Mouse (Mus musculus) lung, embryonic 14.5 days (tissue): ENCODE data around the gene Haus2. TPM values are rescaled to one million over a fixed set of nuclear protein-coding genes. Genes with fewer than 3 reads are reported as not detected.

Experiments
- ATAC-seq: fragments of 200-750 bp; cut with Nextera tagmentation; 2 replicates; pipeline ENCODE4 v1.8.0; 2017; ENCODE audit warnings: mild to moderate bottlenecking, moderate TSS enrichment, moderate library complexity; ENCODE audit not compliant: insufficient read depth
- DNase-seq: peaks from one replicate; pipeline ENCODE4 v3.0.0-alpha.2; 2015
- H3K27ac ChIP-seq: fragments of 300-500 bp; sonication (generic); 2 replicates; pipeline ENCODE4 v1.5.1; 2014; ENCODE audit warnings: low read depth, mild to moderate bottlenecking, moderate library complexity
- H3K27me3 ChIP-seq: fragments of 300-500 bp; sonication (generic); 2 replicates; pipeline ENCODE4 v1.6.1; 2014; ENCODE audit warnings: low read length, control low read depth; ENCODE audit not compliant: insufficient read depth
- H3K36me3 ChIP-seq: fragments of 300-500 bp; sonication (generic); 2 replicates; pipeline ENCODE4 v1.6.1; 2014; ENCODE audit warnings: control low read depth; ENCODE audit not compliant: insufficient read depth
- H3K4me1 ChIP-seq: fragments of 300-500 bp; sonication (generic); 2 replicates; pipeline ENCODE4 v1.6.1; 2014; ENCODE audit warnings: antibody characterized with exemption, control low read depth; ENCODE audit not compliant: insufficient read depth
- H3K4me2 ChIP-seq: fragments of 300-500 bp; sonication (generic); 2 replicates; pipeline ENCODE4 v1.6.1; 2014; ENCODE audit warnings: mild to moderate bottlenecking
- H3K4me3 ChIP-seq: fragments of 300-500 bp; sonication (generic); 2 replicates; pipeline ENCODE4 v1.5.1; 2014; ENCODE audit warnings: low read depth, low read length
- H3K9ac ChIP-seq: fragments of 300-500 bp; sonication (generic); 2 replicates; pipeline ENCODE4 v1.6.1; 2014
- H3K9me3 ChIP-seq: fragments of 300-500 bp; sonication (generic); 2 replicates; pipeline ENCODE4 v1.6.1; 2016; ENCODE audit warnings: low read depth, low read length, control low read depth
- CTCF ChIP-seq: IDR thresholded peaks from 2 replicates; pipeline ENCODE4 v1.5.1; 2016; ENCODE audit warnings: antibody characterized with exemption, low read depth
- WGBS: fragments of 180-500 bp; shearing (Covaris S2); extraction: QIAGEN DNeasy Blood & Tissue Kit; methylation state at CpG from one replicate; pipeline ENCODE4 v1.1.7; 2014; 5-methylcytosine and 5-hydroxymethylcytosine counted together
- polyA plus RNA-seq: library from polyadenylated mRNA; unstranded; fragments of >200 nt; fragmentation: Nextera tagmentation; extraction: Ambion mirVana; gene quantifications from 2 replicates; pipeline ENCODE4 v1.2.1, GENCODE M21; 2014

Gene Haus2
- polyA plus RNA-seq, 1 experiment from 2014 or later, result 25.7 TPM

DNA sequence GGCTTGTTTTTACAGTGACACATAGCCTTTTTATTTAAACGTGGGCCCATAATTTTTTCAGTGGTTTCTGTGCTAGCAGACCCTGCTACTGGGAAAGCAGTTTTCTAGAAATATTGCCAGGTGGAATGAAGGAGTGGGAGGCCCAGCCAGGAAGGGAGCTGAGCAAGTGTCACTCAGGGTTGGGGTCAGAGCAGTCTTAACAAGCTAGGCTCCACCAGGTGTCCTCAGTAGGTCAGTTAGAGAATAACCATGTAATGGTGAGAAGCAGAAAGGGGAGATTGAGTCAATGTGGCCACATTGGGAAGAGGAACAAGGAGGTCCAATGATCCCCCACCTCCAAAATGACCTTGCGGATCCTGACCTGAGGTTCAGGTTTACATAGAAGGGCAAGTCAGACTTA, 45.5 kb downstream of the Haus2 start:
- ATAC-seq (no peak), DNase-seq (no peak)
- Histone ChIP-seq H3K4me2 (no peak overlapping the region), H3K4me3 (no peak overlapping the region), H3K4me1 (no peaks in the 10 kb centered on the region; the same call in 1 of the 2 replicates), H3K9ac (no peak overlapping the region), H3K9me3 (no peaks in the 10 kb centered on the region), H3K27ac (no peak overlapping the region), H3K36me3 (no peaks in the 10 kb centered on the region), H3K27me3 (no peaks in the 10 kb centered on the region)
- 84% methylated on average over 2 of the region's 2 CpGs for WGBS
- no peak for TF ChIP-seq CTCF

GRCm38 (mm10) chr2:120655905-120656304, 46.7 kb downstream of the Haus2 start:
- DNase-seq (no peak), ATAC-seq (no peak)
- H3K4me3 ChIP-seq, result no peak overlapping the region
- TF ChIP-seq CTCF, result no peak
- H3K4me1 ChIP-seq, result peaks cover 3% of the 10 kb centered on the region; the same call in 1 of the 2 replicates
- no peaks in the 10 kb centered on the region for H3K36me3 ChIP-seq
- no peak overlapping the region for H3K4me2 ChIP-seq
- no peaks in the 10 kb centered on the region for H3K9me3 ChIP-seq
- WGBS, result 88% methylated on average over 5 of the region's 5 CpGs
- H3K9ac ChIP-seq, result no peak overlapping the region
- no peaks in the 10 kb centered on the region for H3K27me3 ChIP-seq
- no peak overlapping the region for H3K27ac ChIP-seq

- no peak for TF ChIP-seq CTCF
- no peak overlapping the region for H3K4me2 ChIP-seq
- no peak overlapping the region for H3K4me3 ChIP-seq
- ATAC-seq, result no peak
- no peaks in the 10 kb centered on the region for H3K9me3 ChIP-seq
- H3K27ac ChIP-seq, result no peak overlapping the region
- H3K9ac ChIP-seq, result no peak overlapping the region
- no peaks in the 10 kb centered on the region for H3K27me3 ChIP-seq
- WGBS, result 93% methylated on average over 2 of the region's 2 CpGs
- DNase-seq, result no peak
- peaks cover 3% of the 10 kb centered on the region; the same call in 1 of the 2 replicates for H3K4me1 ChIP-seq
- H3K36me3 ChIP-seq, result no peaks in the 10 kb centered on the region
Observed at GRCm38 (mm10) chr2:120656711-120657110, 47.5 kb downstream of the Haus2 start.

DNA sequence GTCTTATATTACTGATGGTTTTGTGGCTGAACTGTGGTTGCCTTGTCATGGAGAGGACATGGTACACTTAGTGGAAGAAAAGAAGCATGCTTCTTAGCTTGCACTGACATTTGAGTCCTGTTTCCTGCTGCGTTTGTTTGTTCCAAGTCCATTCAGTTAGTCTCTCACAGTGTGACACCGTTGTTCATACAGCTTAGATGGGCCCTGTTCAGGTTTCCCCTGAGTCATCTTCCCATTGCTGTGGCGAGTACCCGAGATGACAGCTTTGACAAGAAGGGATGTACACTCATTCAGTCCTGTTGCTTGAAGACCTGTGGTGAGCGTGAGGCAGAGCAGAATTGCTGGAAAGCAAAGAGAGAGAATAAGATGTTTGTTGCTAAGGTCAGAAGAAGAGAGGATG, 49.3 kb downstream of the Haus2 start:
- TF ChIP-seq CTCF, result no peak
- Histone ChIP-seq H3K4me1 (0 out of 2 replicates have a peak, but pooled peaks cover 6% of the 10 kb centered on the region), H3K27me3 (no peaks in the 10 kb centered on the region), H3K27ac (no peak overlapping the region), H3K9me3 (no peaks in the 10 kb centered on the region), H3K36me3 (no peaks in the 10 kb centered on the region), H3K4me2 (no peak overlapping the region), H3K4me3 (no peak overlapping the region), H3K9ac (no peak overlapping the region)
- 63% methylated on average over 5 of the region's 5 CpGs for WGBS
- DNase-seq (no peak), ATAC-seq (no peak)

DNA sequence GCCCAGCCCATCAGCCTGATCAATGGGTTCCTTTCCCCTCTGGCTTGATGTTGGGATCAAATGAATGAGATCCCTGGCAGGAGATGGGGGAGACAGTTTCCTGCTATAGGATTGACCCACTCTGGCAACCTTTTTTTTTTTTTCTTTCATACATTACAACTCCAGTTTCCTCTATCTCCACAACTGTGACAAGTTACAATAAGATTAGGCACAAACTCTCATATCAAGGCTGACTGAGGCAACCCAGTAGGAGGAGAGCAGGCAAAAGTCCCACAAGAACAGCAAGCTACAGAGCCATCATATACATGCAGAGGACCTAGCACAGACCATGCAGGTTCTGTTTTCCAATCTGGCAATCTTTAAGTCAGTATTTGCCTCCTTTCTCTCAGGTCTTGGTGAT, 50.1 kb downstream of the Haus2 start:
- Histone ChIP-seq H3K4me1 (0 out of 2 replicates have a peak, but pooled peaks cover 6% of the 10 kb centered on the region), H3K9me3 (no peaks in the 10 kb centered on the region), H3K4me3 (no peak overlapping the region), H3K27ac (no peak overlapping the region), H3K4me2 (no peak overlapping the region), H3K27me3 (no peaks in the 10 kb centered on the region), H3K36me3 (no peaks in the 10 kb centered on the region), H3K9ac (no peak overlapping the region)
- ATAC-seq, result no peak
- no peak for DNase-seq
- no peak for TF ChIP-seq CTCF

GRCm38 (mm10) chr2:120660486-120661078, 51.4 kb downstream of the Haus2 start:
- no peak overlapping the region for H3K4me3 ChIP-seq
- 0 out of 2 replicates have a peak, but pooled peaks cover 6% of the 10 kb centered on the region for H3K4me1 ChIP-seq
- no peaks in the 10 kb centered on the region for H3K27me3 ChIP-seq
- H3K36me3 ChIP-seq, result 0 out of 2 replicates have a peak, but pooled peaks cover 4% of the 10 kb centered on the region
- 54% methylated on average over 5 of the region's 5 CpGs for WGBS
- peak; percentile 34 for DNase-seq
- H3K27ac ChIP-seq, result no peak overlapping the region
- ATAC-seq, result peak; percentile 35; the same call in 1 of the 2 replicates
- no peak for TF ChIP-seq CTCF
- H3K9ac ChIP-seq, result no peak overlapping the region
- H3K9me3 ChIP-seq, result no peaks in the 10 kb centered on the region
- H3K4me2 ChIP-seq, result no peak overlapping the region

DNA sequence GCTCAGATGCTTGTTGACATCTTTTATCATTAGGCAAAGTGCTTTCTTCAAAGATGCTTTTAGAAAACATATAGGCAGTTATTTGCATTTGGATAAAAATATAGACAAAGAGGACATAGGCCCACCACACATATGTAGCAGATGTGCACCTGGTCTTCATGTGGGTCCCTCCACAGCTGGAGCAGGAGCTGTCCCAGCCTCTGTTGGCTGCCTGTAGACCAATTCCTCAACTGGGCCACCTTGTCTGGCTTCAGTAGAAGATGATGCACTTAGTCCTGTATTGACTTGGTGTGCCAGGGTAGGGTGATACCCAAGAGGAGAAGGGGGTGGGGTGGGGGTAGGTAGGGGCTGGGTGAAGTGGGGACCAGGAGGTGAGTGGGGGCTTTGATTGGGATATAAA, 53.6 kb downstream of the Haus2 start:
- no peak overlapping the region for H3K4me3 ChIP-seq
- H3K9me3 ChIP-seq, result no peaks in the 10 kb centered on the region
- H3K4me1 ChIP-seq, result 0 out of 2 replicates have a peak, but pooled peaks cover 6% of the 10 kb centered on the region
- H3K27ac ChIP-seq, result no peak overlapping the region
- ATAC-seq (no peak), DNase-seq (no peak)
- H3K9ac ChIP-seq, result no peak overlapping the region
- H3K27me3 ChIP-seq, result no peaks in the 10 kb centered on the region
- no peak overlapping the region for H3K4me2 ChIP-seq
- no peak for TF ChIP-seq CTCF
- peaks cover 13% of the 10 kb centered on the region; the same call in 1 of the 2 replicates for H3K36me3 ChIP-seq
